Mouse (Mus musculus): ENCODE measurements around the gene Mettl7a2. TPM values are rescaled to one million over a fixed set of nuclear protein-coding genes. Genes with fewer than 3 reads are reported as not detected.
"Not testable (repeated sequence)": the region's sequence is repeated elsewhere in the genome, so short reads cannot be mapped to it uniquely, and the experiment has no call there.

Mettl7a2 gene
- total RNA-seq, 2 experiments from 2014 or later, result 0.58 to 0.77 TPM

- not testable (repeated sequence) for DNase-seq (ENCODE audit: low spot score in 2 of 2)
These were observed 15.7 kb upstream of the Mettl7a2 start for GRCm38 (mm10) chr15:100337328-100337727.

GRCm38 (mm10) chr15:100337847-100338246 is 15.2 kb upstream of the Mettl7a2 start:
- DNase-seq (ENCODE audit: low spot score in 2 of 2), result peak in 1 of 2 experiments; percentile 55

- DNase-seq (ENCODE audit: low spot score in 2 of 2), result not testable (repeated sequence)
These were observed 11.6 kb upstream of the Mettl7a2 start for GRCm38 (mm10) chr15:100341314-100341980.

GRCm38 (mm10) chr15:100345484-100345883 is 7.5 kb upstream of the Mettl7a2 start:
- DNase-seq (ENCODE audit: low spot score in 2 of 2), result no peak

- DNase-seq (ENCODE audit: low spot score in 2 of 2), result no peak
These were observed 6.2 kb upstream of the Mettl7a2 start for GRCm38 (mm10) chr15:100346761-100347160.

GRCm38 (mm10) chr15:100349496-100349895 is 3.5 kb upstream of the Mettl7a2 start:
- no peak for DNase-seq (ENCODE audit: low spot score in 2 of 2)

GRCm38 (mm10) chr15:100351501-100352060 is 1.4 kb upstream of the Mettl7a2 start:
- DNase-seq (ENCODE audit: low spot score in 2 of 2), result no peak

- not testable (repeated sequence) for DNase-seq (ENCODE audit: low spot score in 2 of 2)
These were observed 399 bp downstream of the Mettl7a2 start for GRCm38 (mm10) chr15:100353399-100353798.

GRCm38 (mm10) chr15:100355876-100356275 is 2.9 kb downstream of the Mettl7a2 start:
- DNase-seq (ENCODE audit: low spot score in 2 of 2), result no peak

GRCm38 (mm10) chr15:100364242-100364641 is 11.2 kb downstream of the Mettl7a2 start, which contains the start of gene Higd1c:
TSS of gene Higd1c (plus strand) at chr15:100364542.
- no peak for DNase-seq (ENCODE audit: low spot score in 2 of 2)

GRCm38 (mm10) chr15:100365967-100366366 is 13.0 kb downstream of the Mettl7a2 start:
- DNase-seq (ENCODE audit: low spot score in 2 of 2), result not testable (repeated sequence)

GRCm38 (mm10) chr15:100367119-100367518 is 14.1 kb downstream of the Mettl7a2 start:
- DNase-seq (ENCODE audit: low spot score in 2 of 2), result no peak

GRCm38 (mm10) chr15:100375066-100375465 is 22.1 kb downstream of the Mettl7a2 start:
- peak; percentile 56 to 88 for DNase-seq (ENCODE audit: low spot score in 2 of 2)

GRCm38 (mm10) chr15:100377847-100378505 is 25.0 kb downstream of the Mettl7a2 start:
- DNase-seq (ENCODE audit: low spot score in 2 of 2), result peak; percentile 25 to 69

GRCm38 (mm10) chr15:100379658-100380057 is 26.7 kb downstream of the Mettl7a2 start:
- DNase-seq (ENCODE audit: low spot score in 2 of 2), result no peak

GRCm38 (mm10) chr15:100380104-100380503 is 27.1 kb downstream of the Mettl7a2 start:
- DNase-seq (ENCODE audit: low spot score in 2 of 2), result no peak

GRCm38 (mm10) chr15:100385705-100386104 is 32.7 kb downstream of the Mettl7a2 start:
- DNase-seq (ENCODE audit: low spot score in 2 of 2), result no peak

- no peak for DNase-seq (ENCODE audit: low spot score in 2 of 2)
These were observed 34.7 kb downstream of the Mettl7a2 start for GRCm38 (mm10) chr15:100387544-100388223.

GRCm38 (mm10) chr15:100388224-100388835 is 35.3 kb downstream of the Mettl7a2 start:
- DNase-seq (ENCODE audit: low spot score in 2 of 2), result no peak

- DNase-seq (ENCODE audit: low spot score in 2 of 2), result no peak
These were observed 35.9 kb downstream of the Mettl7a2 start for GRCm38 (mm10) chr15:100388886-100389285.

GRCm38 (mm10) chr15:100391066-100391465 is 38.1 kb downstream of the Mettl7a2 start:
- DNase-seq (ENCODE audit: low spot score in 2 of 2), result no peak

Measured in layer of hippocampus, adult 18-20 months (tissue).